Mouse (Mus musculus) midbrain, embryonic 14.5 days (tissue): ENCODE measurements around the gene Gmds. TPM values are rescaled to one million over a fixed set of nuclear protein-coding genes. Genes with fewer than 3 reads are reported as not detected.

Source experiments
- ATAC-seq: fragments of 200-750 bp; cut with Nextera tagmentation; 2 replicates; pipeline ENCODE4 v1.8.0; 2017; ENCODE audit warnings: moderate number of reproducible peaks, moderate library complexity; ENCODE audit not compliant: low FRiP score, low TSS enrichment
- DNase-seq: peaks from one replicate; pipeline ENCODE4 v3.0.0-alpha.2; 2015
- H3K27ac ChIP-seq: fragments of 300-500 bp; sonication (generic); replicated peaks from 2 replicates; pipeline ENCODE4 v1.5.1; 2014; ENCODE audit warnings: mild to moderate bottlenecking, low read depth, low read length, moderate library complexity
- H3K27me3 ChIP-seq: fragments of 300-500 bp; sonication (generic); 2 replicates; pipeline ENCODE4 v1.6.1; 2014; ENCODE audit warnings: low read length, control low read depth, mixed read lengths; ENCODE audit not compliant: control insufficient read depth, insufficient read depth
- H3K36me3 ChIP-seq: fragments of 300-500 bp; sonication (generic); 2 replicates; pipeline ENCODE4 v1.6.1; 2014; ENCODE audit warnings: low read length, control low read depth; ENCODE audit not compliant: control insufficient read depth, insufficient read depth
- H3K4me1 ChIP-seq: fragments of 300-500 bp; sonication (generic); 2 replicates; pipeline ENCODE4 v1.6.1; 2014; ENCODE audit warnings: mild to moderate bottlenecking, antibody characterized with exemption, low read length, control low read depth; ENCODE audit not compliant: control insufficient read depth, insufficient read depth
- H3K4me2 ChIP-seq: fragments of 300-500 bp; sonication (generic); 2 replicates; pipeline ENCODE4 v1.6.1; 2014; ENCODE audit warnings: mild to moderate bottlenecking, low read length, moderate library complexity
- H3K4me3 ChIP-seq: fragments of 300-500 bp; sonication (generic); replicated peaks from 2 replicates; pipeline ENCODE4 v1.5.1; 2014; ENCODE audit warnings: low read depth, low read length
- H3K9ac ChIP-seq: fragments of 300-500 bp; sonication (generic); replicated peaks from 2 replicates; pipeline ENCODE4 v1.6.1; 2014; ENCODE audit warnings: mild to moderate bottlenecking, low read length, moderate library complexity
- H3K9me3 ChIP-seq: fragments of 300-500 bp; sonication (generic); 2 replicates; pipeline ENCODE4 v1.6.1; 2016; ENCODE audit warnings: low read length, control low read depth, mixed read lengths; ENCODE audit not compliant: control insufficient read depth
- WGBS: fragments of 180-500 bp; shearing (Covaris S2); extraction: QIAGEN DNeasy Blood & Tissue Kit; methylation state at CpG from one replicate; pipeline ENCODE4 v1.1.7; 2014; 5-methylcytosine and 5-hydroxymethylcytosine counted together
- polyA plus RNA-seq: library from polyadenylated mRNA; unstranded; fragments of >200 nt; fragmentation: Nextera tagmentation; extraction: Ambion mirVana; gene quantifications from 2 replicates; pipeline ENCODE4 v1.2.1, GENCODE M21; 2014

Gmds gene
- polyA plus RNA-seq, 1 experiment from 2014 or later = 32.6 TPM

GRCm38 (mm10) chr13:32207172-32207908, 131.2 kb downstream of the Gmds start:
- Histone ChIP-seq H3K4me2 (no peak overlapping the region), H3K27ac (no peak overlapping the region), H3K4me1 (no peaks in the 10 kb centered on the region), H3K27me3 (no peaks in the 10 kb centered on the region), H3K9me3 (no peaks in the 10 kb centered on the region), H3K36me3 (no peaks in the 10 kb centered on the region), H3K9ac (no peak overlapping the region), H3K4me3 (no peak overlapping the region)
- DNase-seq (no peak), ATAC-seq (no peak)
- WGBS = 83% methylated on average over 5 of the region's 5 CpGs

- peak overlapping the region; percentile 10; the same call in 1 of the 2 replicates for H3K27ac ChIP-seq
- 10% methylated on average over 3 of the region's 3 CpGs for WGBS
- H3K4me3 ChIP-seq = no peak overlapping the region
- no peaks in the 10 kb centered on the region for H3K9me3 ChIP-seq
- H3K36me3 ChIP-seq = no peaks in the 10 kb centered on the region
- no peaks in the 10 kb centered on the region for H3K27me3 ChIP-seq
- ATAC-seq (peak; percentile 71; the same call in 1 of the 2 replicates), DNase-seq (peak; percentile 61)
- no peak overlapping the region for H3K9ac ChIP-seq
- no peak overlapping the region for H3K4me2 ChIP-seq
- no peaks in the 10 kb centered on the region for H3K4me1 ChIP-seq
Measured at GRCm38 (mm10) chr13:32179906-32180305, 158.6 kb downstream of the Gmds start.

- Histone ChIP-seq H3K27me3 (no peaks in the 10 kb centered on the region), H3K4me1 (no peaks in the 10 kb centered on the region), H3K27ac (no peak overlapping the region), H3K4me2 (no peak overlapping the region), H3K4me3 (no peak overlapping the region), H3K36me3 (no peaks in the 10 kb centered on the region), H3K9me3 (no peaks in the 10 kb centered on the region), H3K9ac (no peak overlapping the region)
- no peak for DNase-seq
- no peak for ATAC-seq
- 94% methylated on average over 1 of the region's 1 CpGs for WGBS
Measured at GRCm38 (mm10) chr13:32178682-32179081, 159.9 kb downstream of the Gmds start.

GRCm38 (mm10) chr13:32177852-32178453, 160.6 kb downstream of the Gmds start:
- no peaks in the 10 kb centered on the region for H3K36me3 ChIP-seq
- H3K4me3 ChIP-seq = no peak overlapping the region
- 75% methylated on average over 2 of the region's 2 CpGs for WGBS
- H3K4me1 ChIP-seq = no peaks in the 10 kb centered on the region
- no peaks in the 10 kb centered on the region for H3K27me3 ChIP-seq
- no peaks in the 10 kb centered on the region for H3K9me3 ChIP-seq
- no peak overlapping the region for H3K27ac ChIP-seq
- ATAC-seq = no peak
- no peak overlapping the region for H3K4me2 ChIP-seq
- no peak for DNase-seq
- H3K9ac ChIP-seq = no peak overlapping the region

- Histone ChIP-seq H3K9ac (no peak overlapping the region), H3K4me2 (no peak overlapping the region), H3K9me3 (no peaks in the 10 kb centered on the region), H3K4me1 (no peaks in the 10 kb centered on the region), H3K36me3 (no peaks in the 10 kb centered on the region), H3K27me3 (no peaks in the 10 kb centered on the region), H3K4me3 (no peak overlapping the region), H3K27ac (no peak overlapping the region)
- DNase-seq (no peak), ATAC-seq (no peak)
- 81% methylated on average over 2 of the region's 2 CpGs for WGBS
Measured at GRCm38 (mm10) chr13:32175028-32175427, 163.5 kb downstream of the Gmds start.

GRCm38 (mm10) chr13:32169173-32169572, 169.4 kb downstream of the Gmds start:
- H3K9me3 ChIP-seq = no peaks in the 10 kb centered on the region
- H3K4me1 ChIP-seq = no peaks in the 10 kb centered on the region
- no peak overlapping the region for H3K27ac ChIP-seq
- DNase-seq = peak; percentile 17
- H3K36me3 ChIP-seq = no peaks in the 10 kb centered on the region
- H3K4me3 ChIP-seq = no peak overlapping the region
- 47% methylated on average over 5 of the region's 5 CpGs for WGBS
- H3K9ac ChIP-seq = no peak overlapping the region
- ATAC-seq = no peak
- H3K4me2 ChIP-seq = no peak overlapping the region
- H3K27me3 ChIP-seq = no peaks in the 10 kb centered on the region

- no peak for ATAC-seq
- no peak for DNase-seq
Measured at GRCm38 (mm10) chr13:32167806-32168205, 170.7 kb downstream of the Gmds start.

GRCm38 (mm10) chr13:32165581-32165980, 173.0 kb downstream of the Gmds start:
- H3K27ac ChIP-seq = no peak overlapping the region
- no peaks in the 10 kb centered on the region for H3K9me3 ChIP-seq
- no peaks in the 10 kb centered on the region for H3K36me3 ChIP-seq
- no peak overlapping the region for H3K4me3 ChIP-seq
- H3K9ac ChIP-seq = no peak overlapping the region
- no peak overlapping the region for H3K4me2 ChIP-seq
- no peaks in the 10 kb centered on the region for H3K4me1 ChIP-seq
- DNase-seq = no peak
- no peak for ATAC-seq
- 19% methylated on average over 2 of the region's 2 CpGs for WGBS
- H3K27me3 ChIP-seq = no peaks in the 10 kb centered on the region

More at GRCm38 (mm10) chr13:32167806-32168205, 170.7 kb downstream of the Gmds start:
- Histone ChIP-seq H3K9ac (no peak overlapping the region), H3K9me3 (no peaks in the 10 kb centered on the region), H3K4me2 (no peak overlapping the region), H3K27me3 (no peaks in the 10 kb centered on the region), H3K36me3 (no peaks in the 10 kb centered on the region), H3K27ac (no peak overlapping the region), H3K4me1 (no peaks in the 10 kb centered on the region), H3K4me3 (no peak overlapping the region)
- 89% methylated on average over 6 of the region's 6 CpGs for WGBS

GRCm38 (mm10) chr13:32161567-32161966, 177.0 kb downstream of the Gmds start:
- H3K27me3 ChIP-seq = no peaks in the 10 kb centered on the region
- H3K36me3 ChIP-seq = no peaks in the 10 kb centered on the region
- 69% methylated on average over 2 of the region's 2 CpGs for WGBS
- H3K9ac ChIP-seq = no peak overlapping the region
- H3K4me1 ChIP-seq = no peaks in the 10 kb centered on the region
- DNase-seq (no peak), ATAC-seq (no peak)
- no peak overlapping the region for H3K4me3 ChIP-seq
- H3K27ac ChIP-seq = no peak overlapping the region
- no peaks in the 10 kb centered on the region for H3K9me3 ChIP-seq
- H3K4me2 ChIP-seq = no peak overlapping the region
